Mouse (Mus musculus) hindbrain, embryonic 13.5 days (tissue): ENCODE results near the gene Hes6. TPM values are rescaled to one million over a fixed set of nuclear protein-coding genes. Genes with fewer than 3 reads are reported as not detected.

Experiments
- polyA plus RNA-seq: library from polyadenylated mRNA; unstranded; fragments of >200 nt; fragmentation: Nextera tagmentation; extraction: Ambion mirVana; gene quantifications from 2 replicates; pipeline ENCODE4 v1.2.1, GENCODE M21; 2015

The Hes6 gene
- polyA plus RNA-seq, 1 experiment from 2014 or later, result 207 TPM

Other genes starting within 250 kb of the Hes6 start
- 3.2 and 3.3 TPM in 2 replicates for gene Ramp1, start 234.2 kb downstream of the Hes6 start, polyA plus RNA-seq
- gene Ube2f, start 163.7 kb downstream of the Hes6 start, polyA plus RNA-seq, result 67.7 and 68.2 TPM in 2 replicates
- gene Scly, start 115.7 kb downstream of the Hes6 start, polyA plus RNA-seq, result 11.6 and 12.2 TPM in 2 replicates
- 0.08 and 0.26 TPM in 2 replicates for gene Espnl, start 92.0 kb downstream of the Hes6 start, polyA plus RNA-seq
- 0.16 and 0.21 TPM in 2 replicates for gene Klhl30, start 63.0 kb downstream of the Hes6 start, polyA plus RNA-seq
- gene Erfe, start 47.6 kb downstream of the Hes6 start, polyA plus RNA-seq, result 0.22 and 0.45 TPM in 2 replicates
- gene Ilkap, start 15.2 kb downstream of the Hes6 start, polyA plus RNA-seq, result 144 and 147 TPM in 2 replicates
- 4.3 and 4.6 TPM in 2 replicates for gene Per2, start 45.3 kb upstream of the Hes6 start, polyA plus RNA-seq
- gene Traf3ip1, start 80.6 kb upstream of the Hes6 start, polyA plus RNA-seq, result 9.4 and 10.6 TPM in 2 replicates
- 10.1 and 10.9 TPM in 2 replicates for gene Asb1, start 126.5 kb upstream of the Hes6 start, polyA plus RNA-seq